ENCODE assay signal across 26 mouse cellular contexts in the genomic region with DNA sequence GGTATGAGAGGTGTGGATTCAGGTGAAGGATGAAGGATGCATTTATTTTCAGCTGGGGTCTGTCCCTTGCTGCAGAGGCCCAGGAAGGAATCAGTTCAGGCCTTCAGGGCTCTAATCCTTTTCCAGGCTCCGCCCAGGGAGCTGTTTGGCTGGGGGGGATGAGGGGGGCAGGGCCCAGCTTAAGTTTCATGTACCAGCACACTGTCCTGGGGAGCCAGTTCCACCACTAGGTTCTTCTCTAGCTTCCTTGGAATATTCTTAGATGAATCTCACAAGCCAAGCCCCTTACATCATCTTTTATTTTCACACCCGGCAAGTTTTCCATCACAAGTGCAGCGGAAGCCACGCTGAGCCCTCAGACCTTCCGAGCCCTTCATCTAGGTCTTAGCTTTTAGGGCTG.
DNase-seq lines count a peak whose midpoint lies in the region; ATAC-seq and TF ChIP-seq lines count a peak whose summit lies in the region.
"Had no signal": no experiment of that assay in that cellular context is flagged by ENCODE, and none has a peak within 500 bp of the region (broad histone marks: within the 10 kb centered on the region; RNA-seq: fewer than 3 reads in every experiment).

No protein-coding gene starts in this region.

- H3K4me3 ChIP-seq in heart, postnatal 0 days (ENCODE audit: low read depth, low read length): no peak overlapping the region
- H3K4me3 ChIP-seq in midbrain, embryonic 13.5 days (replicated peaks): no peak overlapping the region
- no peak overlapping the region for H3K4me3 ChIP-seq in midbrain, embryonic 14.5 days (replicated peaks; ENCODE audit: low read depth, low read length)
- H3K4me3 ChIP-seq in stomach, postnatal 0 days (ENCODE audit: low read depth, low read length): no peak overlapping the region
- H3K4me3 ChIP-seq: liver, embryonic 12.5 days; midbrain, embryonic 10.5 days had no signal

- no peak for TF ChIP-seq CTCF in heart, postnatal 0 days (IDR thresholded peaks at IDR 0.05; ENCODE audit: low read depth)
- no peak for TF ChIP-seq CTCF in stomach, postnatal 0 days (IDR thresholded peaks at IDR 0.05; ENCODE audit: low read depth)

- no peak overlapping the region for H3K4me2 ChIP-seq in heart, postnatal 0 days (ENCODE audit: low read depth, low read length)
- no peak overlapping the region for H3K4me2 ChIP-seq in midbrain, embryonic 13.5 days (replicated peaks)
- H3K4me2 ChIP-seq in midbrain, embryonic 14.5 days (ENCODE audit: low read length): no peak overlapping the region
- no peak overlapping the region for H3K4me2 ChIP-seq in stomach, postnatal 0 days (replicated peaks; ENCODE audit: low read depth)
- H3K4me2 ChIP-seq: heart, embryonic 11.5 days; liver, embryonic 12.5 days had no signal

- no peak; the same call in 1 of the 2 replicates for ATAC-seq in heart, postnatal 0 days (ENCODE audit: insufficient read depth, low read depth)
- no peak for ATAC-seq in midbrain, embryonic 13.5 days
- no peak for ATAC-seq in midbrain, embryonic 14.5 days (ENCODE audit: low FRiP score, low TSS enrichment)
- peak; percentile 49; the same call in 1 of the 2 replicates for ATAC-seq in stomach, postnatal 0 days (ENCODE audit: low FRiP score, low TSS enrichment)
- ATAC-seq: CD4-positive, CD25-positive, alpha-beta regulatory T cell, adult 4 months; forebrain, postnatal 0 days; intestine, postnatal 0 days; liver, embryonic 12.5 days; liver, postnatal 0 days had no signal

- H3K9me3 ChIP-seq in heart, postnatal 0 days (replicated peaks; ENCODE audit: control insufficient read depth, low read length): no peaks in the 10 kb centered on the region
- no peaks in the 10 kb centered on the region for H3K9me3 ChIP-seq in midbrain, embryonic 13.5 days
- no peaks in the 10 kb centered on the region for H3K9me3 ChIP-seq in midbrain, embryonic 14.5 days (ENCODE audit: control insufficient read depth, low read length)
- H3K9me3 ChIP-seq in stomach, postnatal 0 days (ENCODE audit: control insufficient read depth, low read length): no peaks in the 10 kb centered on the region
- H3K9me3 ChIP-seq: liver, embryonic 12.5 days; midbrain, embryonic 10.5 days had no signal

- H3K27me3 ChIP-seq in heart, postnatal 0 days (ENCODE audit: control insufficient read depth, insufficient read depth, low read length): no peaks in the 10 kb centered on the region
- H3K27me3 ChIP-seq in midbrain, embryonic 13.5 days: no peaks in the 10 kb centered on the region
- no peaks in the 10 kb centered on the region for H3K27me3 ChIP-seq in midbrain, embryonic 14.5 days (ENCODE audit: control insufficient read depth, insufficient read depth, low read length)
- H3K27me3 ChIP-seq in stomach, postnatal 0 days (ENCODE audit: control insufficient read depth, insufficient read depth, low read length): no peaks in the 10 kb centered on the region
- H3K27me3 ChIP-seq: liver, embryonic 12.5 days had no signal

- intact Hi-C loops in gastrocnemius, postnatal 14 days (cut with DNase I; ENCODE audit: low total_unique reads): no loop called here
- intact Hi-C loops in heart, postnatal 36 days (cut with DNase I): no loop called here

- WGBS in heart, postnatal 0 days: 58% methylated on average over 5 of the region's 5 CpGs
- WGBS in midbrain, embryonic 13.5 days: 78% methylated on average over 5 of the region's 5 CpGs
- WGBS in midbrain, embryonic 14.5 days: 74% methylated on average over 5 of the region's 5 CpGs
- 66% methylated on average over 5 of the region's 5 CpGs for WGBS in stomach, postnatal 0 days

- no peak overlapping the region for H3K27ac ChIP-seq in heart, postnatal 0 days (ENCODE audit: low read depth)
- H3K27ac ChIP-seq in midbrain, embryonic 13.5 days: peak overlapping the region; percentile 26; the same call in 1 of the 2 replicates
- H3K27ac ChIP-seq in midbrain, embryonic 14.5 days (replicated peaks; ENCODE audit: low read depth, low read length): no peak overlapping the region
- H3K27ac ChIP-seq in stomach, postnatal 0 days (replicated peaks): no peak overlapping the region
- H3K27ac ChIP-seq: liver, embryonic 12.5 days; midbrain, embryonic 10.5 days had no signal

- no peak for TF ChIP-seq EP300 in heart, postnatal 0 days (IDR thresholded peaks at IDR 0.05; ENCODE audit: low read depth)
- no peak for TF ChIP-seq EP300 in stomach, postnatal 0 days (optimal IDR thresholded peaks at IDR 0.05)

- no peaks in the 10 kb centered on the region for H3K4me1 ChIP-seq in heart, postnatal 0 days (ENCODE audit: control insufficient read depth, insufficient read depth)
- 0 out of 2 replicates have a peak, but pooled peaks cover 4% of the 10 kb centered on the region for H3K4me1 ChIP-seq in midbrain, embryonic 13.5 days (replicated peaks)
- H3K4me1 ChIP-seq in midbrain, embryonic 14.5 days (ENCODE audit: control insufficient read depth, insufficient read depth, low read length): no peaks in the 10 kb centered on the region
- H3K4me1 ChIP-seq in stomach, postnatal 0 days (replicated peaks; ENCODE audit: control insufficient read depth, insufficient read depth): 0 out of 2 replicates have a peak, but pooled peaks cover 2% of the 10 kb centered on the region
- H3K4me1 ChIP-seq: liver, embryonic 12.5 days had no signal

- peak; percentile 74 for DNase-seq in gastrocnemius, adult 18-20 months (ENCODE audit: low spot score)
- no peak for DNase-seq in gastrocnemius, postnatal 14 days
- peak; percentile 26 for DNase-seq in heart, postnatal 0 days (ENCODE audit: low spot score)
- no peak for DNase-seq in heart, postnatal 36 days
- DNase-seq in midbrain, embryonic 14.5 days: no peak
- DNase-seq in stomach, postnatal 0 days (ENCODE audit: low spot score): no peak
- DNase-seq: adrenal gland, postnatal 25 days; cerebellum, adult 18-20 months; cerebellum, postnatal 10 days; forebrain, postnatal 0 days; kidney, adult 9 months; kidney, postnatal 10 days; layer of hippocampus, postnatal 36 days; left cerebral cortex, postnatal 4 days; liver, postnatal 0 days; lung, postnatal 14 days; right cerebral cortex, postnatal 25 days; spleen, adult 18-20 months; thymus, adult 2 months; thymus, postnatal 36 days had no signal

- no peaks in the 10 kb centered on the region for H3K36me3 ChIP-seq in heart, postnatal 0 days (replicated peaks; ENCODE audit: control insufficient read depth, insufficient read depth, low read length)
- peaks cover 47% of the 10 kb centered on the region for H3K36me3 ChIP-seq in midbrain, embryonic 13.5 days
- peaks cover 52% of the 10 kb centered on the region for H3K36me3 ChIP-seq in midbrain, embryonic 14.5 days (ENCODE audit: control insufficient read depth, insufficient read depth, low read length)
- no peaks in the 10 kb centered on the region for H3K36me3 ChIP-seq in stomach, postnatal 0 days (ENCODE audit: control insufficient read depth, insufficient read depth, low read length)
- H3K36me3 ChIP-seq: liver, embryonic 12.5 days had no signal

- H3K9ac ChIP-seq in heart, postnatal 0 days (replicated peaks; ENCODE audit: low read depth, low read length): no peak overlapping the region
- no peak overlapping the region for H3K9ac ChIP-seq in midbrain, embryonic 13.5 days (replicated peaks)
- H3K9ac ChIP-seq in midbrain, embryonic 14.5 days (replicated peaks; ENCODE audit: low read length): no peak overlapping the region
- H3K9ac ChIP-seq in stomach, postnatal 0 days (ENCODE audit: low read length): no peak overlapping the region
- H3K9ac ChIP-seq: forebrain, postnatal 0 days; liver, embryonic 12.5 days; liver, postnatal 0 days had no signal

Comparison
In these comparisons a context has a peak if more than half of its experiments do, and no peak if none do; other contexts are left out.
1. DNase-seq: peak in gastrocnemius, adult 18-20 months (single experiment) and heart, postnatal 0 days (single experiment); none in gastrocnemius, postnatal 14 days (single experiment), heart, postnatal 36 days (0 of 2), midbrain, embryonic 14.5 days (single experiment) and stomach, postnatal 0 days (single experiment).